Mouse (Mus musculus): ENCODE results near the gene Scube1. TPM values are rescaled to one million over a fixed set of nuclear protein-coding genes. Genes with fewer than 3 reads are reported as not detected.

Gene Scube1
- polyA plus RNA-seq, 2 experiments: 0.09 to 0.10 TPM

DNA sequence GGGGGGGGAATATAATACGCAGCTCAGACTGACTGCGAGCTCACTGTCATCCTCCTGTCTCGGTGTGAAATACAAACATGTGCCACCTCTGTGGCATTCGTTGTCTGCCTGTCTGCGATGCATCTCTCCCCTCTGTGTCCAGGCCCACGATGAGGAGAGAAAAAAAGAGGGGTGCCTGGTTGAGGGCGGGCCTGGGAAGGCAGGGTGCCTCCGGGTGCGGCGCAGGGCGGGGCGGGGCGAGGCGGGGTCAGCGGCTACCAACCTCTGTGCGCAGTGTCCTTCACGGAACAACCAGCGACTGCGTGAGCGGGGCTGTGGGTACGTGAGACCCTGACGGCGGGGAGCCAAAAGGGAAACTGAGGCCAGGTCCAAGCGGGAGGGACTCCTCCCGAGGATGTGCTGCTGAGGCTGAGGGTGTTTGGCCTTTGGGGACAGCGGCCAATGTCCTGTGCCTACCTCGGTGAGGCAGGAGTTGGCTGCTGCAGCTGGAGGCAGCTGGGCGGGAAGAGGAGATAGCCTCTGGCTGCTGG, 161.4 kb downstream of the Scube1 start, which contains the start of the genes Tspo and Mcat:
TSS of gene Tspo (plus strand) at position 266 of the 530 bp plus-strand sequence.
TSS of gene Mcat (minus strand) at position 461 of the 530 bp plus-strand sequence.
- H3K4me1 ChIP-seq (replicated peaks; ENCODE audit: control insufficient read depth in 2 of 2, insufficient read depth in 2 of 2, low read length in 1 of 2): peaks cover 27 to 33% of the 10 kb centered on the region in 2 experiments
- peak within 1 kb of the TSS; percentile 82 for H3K27ac ChIP-seq
- no peaks in the 10 kb centered on the region for H3K36me3 ChIP-seq (replicated peaks; ENCODE audit: control insufficient read depth, insufficient read depth, low read depth)
- H3K4me2 ChIP-seq (ENCODE audit: low read depth): peak within 1 kb of the TSS; percentile 91
- H3K4me3 ChIP-seq (ENCODE audit: insufficient read depth in 1 of 2, low read depth in 2 of 2, low read length in 2 of 2): peak within 1 kb of the TSS; percentile 65 to 78
- TF ChIP-seq CTCF (IDR thresholded peaks at IDR 0.05; ENCODE audit: low read depth): no peak
- no peaks in the 10 kb centered on the region for H3K27me3 ChIP-seq (ENCODE audit: control insufficient read depth, insufficient read depth, low read length)
- DNase-seq (ENCODE audit: low read depth in 3 of 3, low spot score in 3 of 3): peak in 1 of 3 experiments; percentile 62
- peak within 1 kb of the TSS; percentile 88 for H3K9ac ChIP-seq (replicated peaks)
- ATAC-seq (ENCODE audit: insufficient read depth): peak; percentile 85
- H3K9me3 ChIP-seq (ENCODE audit: control insufficient read depth, low read length): no peaks in the 10 kb centered on the region
- WGBS (ENCODE audit: insufficient replicate concordance): under 1% methylated on average over 28 of the region's 28 CpGs

DNA sequence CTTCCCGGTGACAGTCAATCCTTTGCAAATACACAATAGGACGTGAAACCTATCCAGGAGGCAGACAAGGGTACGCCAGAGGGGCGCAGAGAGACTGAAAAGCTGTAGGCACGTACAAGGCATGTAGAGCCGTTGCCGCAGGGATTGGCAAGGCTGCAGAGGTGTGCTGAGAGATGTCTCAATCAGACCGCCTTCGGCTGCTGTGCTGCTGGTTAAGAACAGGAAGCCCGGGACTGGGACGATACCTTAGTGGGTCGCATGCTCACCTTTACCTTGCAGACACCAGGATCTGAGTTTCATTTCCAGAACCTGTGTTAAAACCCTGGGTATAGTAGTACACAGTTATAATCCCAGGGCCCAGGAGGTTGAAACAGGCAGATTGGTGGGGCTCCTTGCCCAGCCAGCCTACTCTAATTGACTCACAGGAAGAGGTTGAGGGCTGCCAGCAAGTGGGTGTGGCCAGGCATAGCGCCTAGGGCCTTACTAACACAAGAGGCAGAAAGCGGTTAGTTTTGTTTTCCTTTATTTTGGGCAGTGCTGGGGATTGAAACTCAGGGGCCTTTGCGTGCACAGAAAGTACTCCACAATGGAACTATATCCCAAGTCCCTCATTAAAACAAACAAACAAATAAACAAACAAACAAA, 162.1 kb downstream of the Scube1 start:
- peak overlapping the region; percentile 88 for H3K9ac ChIP-seq (replicated peaks)
- peak overlapping the region; percentile 82 for H3K27ac ChIP-seq
- TF ChIP-seq EP300 (IDR thresholded peaks at IDR 0.05; ENCODE audit: low read depth) (no peak; the same call in 1 of the 2 replicates), CTCF (IDR thresholded peaks at IDR 0.05; ENCODE audit: low read depth) (no peak)
- H3K4me2 ChIP-seq (ENCODE audit: low read depth): peak overlapping the region; percentile 91
- H3K9me3 ChIP-seq (ENCODE audit: control insufficient read depth, low read length): no peaks in the 10 kb centered on the region
- ATAC-seq (ENCODE audit: insufficient read depth) (peak; percentile 56; the same call in 1 of the 2 replicates), DNase-seq (ENCODE audit: low read depth in 3 of 3, low spot score in 3 of 3) (peak in 1 of 3 experiments; percentile 54)
- H3K27me3 ChIP-seq (ENCODE audit: control insufficient read depth, insufficient read depth, low read length): no peaks in the 10 kb centered on the region
- peaks cover 27 to 33% of the 10 kb centered on the region in 2 experiments for H3K4me1 ChIP-seq (replicated peaks; ENCODE audit: control insufficient read depth in 2 of 2, insufficient read depth in 2 of 2, low read length in 1 of 2)
- H3K4me3 ChIP-seq (ENCODE audit: insufficient read depth in 1 of 2, low read depth in 2 of 2, low read length in 2 of 2): peak overlapping the region; percentile 7 to 78
- H3K36me3 ChIP-seq (replicated peaks; ENCODE audit: control insufficient read depth, insufficient read depth, low read depth): no peaks in the 10 kb centered on the region
- 24% methylated on average over 15 of the region's 15 CpGs for WGBS (ENCODE audit: insufficient replicate concordance)

- Histone ChIP-seq H3K27me3 (ENCODE audit: control insufficient read depth, insufficient read depth, low read length) (no peaks in the 10 kb centered on the region), H3K36me3 (replicated peaks; ENCODE audit: control insufficient read depth, insufficient read depth, low read depth) (no peaks in the 10 kb centered on the region), H3K9ac (replicated peaks) (no peak overlapping the region), H3K9me3 (ENCODE audit: control insufficient read depth, low read length) (no peaks in the 10 kb centered on the region), H3K4me2 (ENCODE audit: low read depth) (no peak overlapping the region), H3K27ac (no peak overlapping the region), H3K4me3 (ENCODE audit: insufficient read depth in 1 of 2, low read depth in 2 of 2, low read length in 2 of 2) (no peak overlapping the region), H3K4me1 (replicated peaks; ENCODE audit: control insufficient read depth in 2 of 2, insufficient read depth in 2 of 2, low read length in 1 of 2) (peaks cover 23 to 26% of the 10 kb centered on the region in 2 experiments)
- DNase-seq (ENCODE audit: low read depth in 3 of 3, low spot score in 3 of 3) (no peak), ATAC-seq (ENCODE audit: insufficient read depth) (no peak)
- TF ChIP-seq EP300 (IDR thresholded peaks at IDR 0.05; ENCODE audit: low read depth) (no peak), CTCF (IDR thresholded peaks at IDR 0.05; ENCODE audit: low read depth) (no peak)
- 19% methylated on average over 5 of the region's 5 CpGs for WGBS (ENCODE audit: insufficient replicate concordance)
These were observed 163.8 kb downstream of the Scube1 start for GRCm38 (mm10) chr15:83560941-83561477.

DNA sequence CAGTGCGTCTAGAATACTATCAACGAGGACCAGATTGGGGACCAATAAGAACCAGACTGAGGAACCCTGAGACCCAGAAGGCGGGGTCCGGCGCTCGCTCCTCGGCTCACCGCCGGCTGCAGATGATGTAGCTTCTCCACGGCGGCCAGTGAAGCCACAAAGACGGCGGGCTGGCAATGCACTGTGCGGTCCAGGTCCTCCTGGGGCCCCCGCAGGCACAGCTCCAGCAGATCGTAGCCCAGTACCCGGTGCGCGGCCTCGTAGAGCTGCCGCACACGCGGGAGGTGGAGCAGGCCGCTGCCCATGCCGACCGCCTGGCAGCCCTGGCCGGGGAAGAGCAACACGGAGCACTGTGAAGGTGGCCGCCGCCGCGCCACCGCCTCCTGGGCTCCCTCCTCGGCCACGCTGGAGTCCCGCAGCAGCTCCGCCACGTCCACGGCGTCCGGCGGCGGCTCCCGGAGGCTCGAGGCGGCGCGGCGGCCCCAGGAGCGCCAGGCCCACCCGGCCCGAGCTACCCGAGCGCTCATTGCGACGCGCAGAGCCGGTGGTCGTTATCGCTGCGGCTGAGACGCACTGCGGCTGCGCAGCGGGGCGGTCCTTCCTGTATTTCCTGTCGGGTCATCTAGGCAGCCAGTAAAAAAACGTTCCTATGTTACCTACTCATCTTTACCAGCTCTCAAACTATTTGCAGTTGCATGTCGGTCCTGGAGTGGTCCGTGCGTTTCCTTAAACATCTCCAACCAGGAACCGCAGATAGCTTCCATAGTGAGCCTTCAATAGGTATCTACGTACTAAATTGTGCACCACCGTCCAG, 169.5 kb downstream of the Scube1 start:
- Histone ChIP-seq H3K4me3 (ENCODE audit: insufficient read depth in 1 of 2, low read depth in 2 of 2, low read length in 2 of 2) (peak overlapping the region; percentile 67 to 83), H3K4me2 (ENCODE audit: low read depth) (peak overlapping the region; percentile 93), H3K9me3 (ENCODE audit: control insufficient read depth, low read length) (no peaks in the 10 kb centered on the region), H3K36me3 (replicated peaks; ENCODE audit: control insufficient read depth, insufficient read depth, low read depth) (no peaks in the 10 kb centered on the region; the same call in 1 of the 2 replicates), H3K9ac (replicated peaks) (peak overlapping the region; percentile 94), H3K27me3 (ENCODE audit: control insufficient read depth, insufficient read depth, low read length) (no peaks in the 10 kb centered on the region), H3K27ac (peak overlapping the region; percentile 57), H3K4me1 (replicated peaks; ENCODE audit: control insufficient read depth in 2 of 2, insufficient read depth in 2 of 2, low read length in 1 of 2) (peaks cover 0 to 9% of the 10 kb centered on the region in 2 experiments)
- peak; percentile 56 to 77 (median 66) for DNase-seq (ENCODE audit: low read depth in 3 of 3, low spot score in 3 of 3)
- under 1% methylated on average over 74 of the region's 74 CpGs for WGBS (ENCODE audit: insufficient replicate concordance)
- TF ChIP-seq EP300 (IDR thresholded peaks at IDR 0.05; ENCODE audit: low read depth): no peak
- peak; percentile 10; the same call in 1 of the 2 replicates for TF ChIP-seq CTCF (IDR thresholded peaks at IDR 0.05; ENCODE audit: low read depth)
- peak; percentile 91 for ATAC-seq (ENCODE audit: insufficient read depth)

Other genes with a start within 250 kb of the Scube1 start
- 3.5 and 3.7 TPM in 2 replicates for gene Ttll1, start 214.1 kb downstream of the Scube1 start, polyA plus RNA-seq (2012; rRNA removed)
- gene Ttll1, start 214.1 kb downstream of the Scube1 start, polyA plus RNA-seq (2014; fragmentation: Nextera tagmentation; extraction: Ambion mirVana): 1.9 and 2.7 TPM in 2 replicates
- gene Bik, start 198.2 kb downstream of the Scube1 start, polyA plus RNA-seq (2012; rRNA removed): 1.3 and 1.8 TPM in 2 replicates
- 1.4 and 2.0 TPM in 2 replicates for gene Bik, start 198.2 kb downstream of the Scube1 start, polyA plus RNA-seq (2014; fragmentation: Nextera tagmentation; extraction: Ambion mirVana)
- 98.4 and 108 TPM in 2 replicates for gene Tspo, start 161.4 kb downstream of the Scube1 start, polyA plus RNA-seq (2012; rRNA removed)
- gene Tspo, start 161.4 kb downstream of the Scube1 start, polyA plus RNA-seq (2014; fragmentation: Nextera tagmentation; extraction: Ambion mirVana): 243 and 246 TPM in 2 replicates
- 9.8 and 10.9 TPM in 2 replicates for gene Mcat, start 161.2 kb downstream of the Scube1 start, polyA plus RNA-seq (2012; rRNA removed)
- 15.5 and 17.7 TPM in 2 replicates for gene Mcat, start 161.2 kb downstream of the Scube1 start, polyA plus RNA-seq (2014; fragmentation: Nextera tagmentation; extraction: Ambion mirVana)
- gene Ttll12, start 129.9 kb downstream of the Scube1 start, polyA plus RNA-seq (2012; rRNA removed): 29.9 and 32.5 TPM in 2 replicates
- gene Ttll12, start 129.9 kb downstream of the Scube1 start, polyA plus RNA-seq (2014; fragmentation: Nextera tagmentation; extraction: Ambion mirVana): 36.2 and 43.7 TPM in 2 replicates
- 0.02 and 0.22 TPM in 2 replicates for gene Mpped1, start 54.4 kb upstream of the Scube1 start, polyA plus RNA-seq (2012; rRNA removed)
- not detected in 2 replicates for gene Mpped1, start 54.4 kb upstream of the Scube1 start, polyA plus RNA-seq (2014; fragmentation: Nextera tagmentation; extraction: Ambion mirVana)